Mouse (Mus musculus) kidney, adult 2 months (tissue): ENCODE data around the gene Etv2. TPM values are rescaled to one million over a fixed set of nuclear protein-coding genes. Genes with fewer than 3 reads are reported as not detected.

Experiments used
- DNase-seq: peaks from one replicate; pipeline ENCODE4 v3.0.0; 2021
- H3K27ac ChIP-seq: fragments of 200-500 bp; 2 replicates; pipeline ENCODE4 v1.5.1; 2012; ENCODE audit warnings: low read depth, low read length, control low read depth, inconsistent platforms; ENCODE audit not compliant: insufficient read depth
- H3K27me3 ChIP-seq: fragments of 200-500 bp; replicated peaks from 2 replicates; pipeline ENCODE4 v1.6.1; 2012; ENCODE audit warnings: mild to moderate bottlenecking, moderate library complexity, low read length, inconsistent platforms; ENCODE audit not compliant: control insufficient read depth, insufficient read depth
- H3K36me3 ChIP-seq: fragments of 200-500 bp; 2 replicates; pipeline ENCODE4 v1.6.1; 2012; ENCODE audit warnings: mild to moderate bottlenecking, moderate library complexity, low read length, inconsistent platforms; ENCODE audit not compliant: control insufficient read depth, insufficient read depth
- H3K4me1 ChIP-seq: fragments of 200-500 bp; 2 replicates; pipeline ENCODE4 v1.6.1; 2011; ENCODE audit warnings: low read length; ENCODE audit not compliant: control insufficient read depth, insufficient read depth
- H3K4me3 ChIP-seq: fragments of 200-500 bp; 2 replicates; pipeline ENCODE4 v1.5.1; 2011; ENCODE audit warnings: mild to moderate bottlenecking, low read depth, low read length, control low read depth; ENCODE audit not compliant: insufficient read depth
- CTCF ChIP-seq: fragments of 200-500 bp; conservative IDR thresholded peaks from 2 replicates; pipeline ENCODE4 v1.5.1; 2011; ENCODE audit warnings: low read depth, mild to moderate bottlenecking, control low read depth, low read length, moderate library complexity, mixed read lengths; ENCODE audit not compliant: insufficient read depth, insufficient read length
- POLR2A ChIP-seq: fragments of 200-500 bp; IDR thresholded peaks from one replicate; pipeline ENCODE4 v1.6.1; 2011; ENCODE audit warnings: low read depth, low read length, control low read depth
- WGBS: fragments of 180-500 bp; shearing (Covaris S2); methylation state at CpG from one replicate; pipeline ENCODE4 v1.1.7; 2018; 5-methylcytosine and 5-hydroxymethylcytosine counted together
- polyA plus RNA-seq: library from polyadenylated mRNA; depleted of rRNA; stranded (reverse); fragments of >200 nt; gene quantifications from 2 replicates; pipeline ENCODE4 v1.2.3, GENCODE M21; 2012; rRNA removed

The Etv2 gene
- polyA plus RNA-seq, 1 experiment = not detected

DNA sequence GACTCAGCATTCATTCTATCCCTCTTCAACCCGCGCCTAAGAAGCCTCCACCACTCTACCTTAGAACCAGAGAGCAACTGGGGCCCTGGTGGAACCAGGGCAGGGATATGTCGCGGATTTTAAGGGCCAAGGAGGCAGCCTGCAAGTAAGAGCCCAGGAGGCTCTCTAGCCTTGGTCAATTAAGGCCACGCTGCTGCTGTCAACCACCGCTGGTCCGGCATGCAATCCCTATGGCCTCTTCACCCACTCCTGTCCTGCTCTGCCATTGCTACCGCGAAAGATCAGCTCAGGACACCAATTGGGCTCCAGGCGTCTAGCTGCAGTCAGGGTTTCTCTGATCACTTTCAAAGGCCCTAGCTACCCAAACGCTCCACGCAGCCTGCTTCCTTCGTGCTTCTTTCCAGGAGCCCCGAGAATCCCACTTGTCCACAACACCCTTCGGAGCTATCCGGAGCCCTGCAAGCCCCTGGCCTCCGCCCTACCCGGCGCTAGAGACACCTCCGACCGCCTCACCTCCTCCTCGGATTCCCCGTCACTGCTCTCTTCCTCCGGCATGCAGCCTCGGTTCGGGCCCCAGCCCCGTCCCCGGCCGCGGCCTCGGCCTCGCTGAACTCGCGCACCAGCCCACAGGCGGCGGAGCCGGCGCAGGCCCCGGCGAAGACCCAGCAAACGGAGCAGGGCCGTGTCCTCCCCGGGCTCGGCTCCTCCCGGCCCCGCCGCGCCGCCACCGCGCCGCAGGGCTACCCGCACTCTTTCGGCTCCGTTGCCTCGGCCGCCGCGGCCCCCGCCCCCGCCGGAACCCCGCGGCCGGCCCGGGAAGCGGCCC is 47.6 kb downstream of the Etv2 start:
- Histone ChIP-seq H3K27ac (peak overlapping the region; percentile 91), H3K36me3 (no peaks in the 10 kb centered on the region; the same call in 1 of the 2 replicates), H3K27me3 (no peaks in the 10 kb centered on the region), H3K4me1 (peaks cover 10% of the 10 kb centered on the region; the same call in 1 of the 2 replicates), H3K4me3 (peak overlapping the region; percentile 61)
- WGBS = 3% methylated on average over 67 of the region's 67 CpGs
- TF ChIP-seq CTCF = no peak
- no peak for TF ChIP-seq POLR2A
- DNase-seq = no peak

DNA sequence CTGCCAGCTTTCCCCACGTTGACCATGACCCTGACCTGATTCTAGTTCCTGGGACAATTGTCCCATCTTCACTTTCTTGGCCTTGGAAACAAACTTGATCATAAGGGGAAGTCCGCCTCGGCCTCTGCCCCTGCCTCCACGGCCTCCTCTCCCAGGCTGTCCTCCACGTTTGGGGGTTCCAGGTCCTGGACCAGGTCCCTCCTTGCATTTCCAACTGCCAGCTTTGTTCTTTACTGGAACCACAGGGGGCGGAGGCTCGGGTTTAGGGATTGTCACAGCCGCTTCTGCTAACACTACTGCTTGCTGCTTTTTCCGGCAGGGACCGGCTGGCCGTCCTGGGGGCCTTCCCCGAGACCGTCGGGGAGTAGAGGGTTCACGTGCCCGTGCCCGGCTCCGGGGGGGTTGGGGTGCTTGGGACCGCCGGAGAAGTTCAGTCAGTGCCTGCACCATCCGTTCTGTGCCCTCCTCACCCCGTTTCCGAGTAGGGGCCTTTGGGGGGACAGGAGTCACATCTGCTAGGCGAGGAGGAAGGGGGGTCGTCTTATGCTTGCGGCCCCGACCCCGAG is 49.1 kb downstream of the Etv2 start:
- no peak for TF ChIP-seq POLR2A
- TF ChIP-seq CTCF = no peak
- Histone ChIP-seq H3K27ac (no peak overlapping the region), H3K36me3 (no peaks in the 10 kb centered on the region; the same call in none of the 2 replicates), H3K4me3 (no peak overlapping the region), H3K4me1 (peaks cover 10% of the 10 kb centered on the region; the same call in 1 of the 2 replicates), H3K27me3 (no peaks in the 10 kb centered on the region)
- WGBS = 76% methylated on average over 28 of the region's 28 CpGs
- no peak for DNase-seq

DNA sequence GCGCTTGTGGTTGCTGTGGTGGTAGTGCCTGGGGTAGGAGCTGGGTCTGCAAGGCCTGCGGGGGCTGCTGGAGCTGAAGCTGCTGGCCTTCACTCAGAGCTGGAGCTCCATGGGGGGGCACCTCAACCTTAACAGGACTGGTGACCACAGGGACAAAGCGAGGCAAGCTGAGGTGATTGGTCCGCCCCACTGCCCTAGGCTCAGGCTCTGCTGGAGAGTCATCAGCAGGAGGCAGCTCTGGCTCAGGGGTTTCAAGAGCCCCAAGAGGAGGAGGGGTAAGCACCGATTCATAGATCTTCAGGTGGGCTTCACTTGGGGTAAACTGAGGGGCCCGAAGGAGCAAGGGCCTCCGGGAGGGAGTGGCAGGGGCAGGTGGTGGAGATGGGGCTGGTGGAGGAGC is 50.5 kb downstream of the Etv2 start:
- Histone ChIP-seq H3K4me3 (no peak overlapping the region), H3K4me1 (peaks cover 8% of the 10 kb centered on the region; the same call in 1 of the 2 replicates), H3K36me3 (no peaks in the 10 kb centered on the region; the same call in none of the 2 replicates), H3K27me3 (no peaks in the 10 kb centered on the region), H3K27ac (no peak overlapping the region)
- TF ChIP-seq CTCF (no peak), POLR2A (no peak)
- 96% methylated on average over 7 of the region's 7 CpGs for WGBS
- DNase-seq = no peak

DNA sequence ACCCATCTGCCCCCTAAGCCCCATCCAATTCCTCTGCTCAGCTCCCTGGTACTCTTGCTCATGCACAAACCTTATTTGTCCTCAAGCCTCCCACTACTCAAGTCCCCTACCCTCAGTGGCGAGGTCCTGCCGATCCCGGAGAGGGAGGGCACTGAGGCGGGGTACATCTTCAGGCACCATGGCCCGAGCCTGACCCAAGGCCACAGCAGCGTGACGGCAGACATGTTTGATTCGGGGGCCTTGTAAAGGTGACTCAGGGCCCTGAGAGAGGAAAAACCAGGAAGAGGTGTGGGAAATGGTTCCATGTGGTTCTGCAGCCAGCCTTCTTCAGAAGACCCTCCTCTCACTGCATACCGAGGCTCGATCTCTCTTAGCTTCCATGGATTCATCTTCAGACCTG is 51.3 kb downstream of the Etv2 start:
- DNase-seq = no peak
- H3K27me3 ChIP-seq = no peaks in the 10 kb centered on the region
- WGBS = 86% methylated on average over 10 of the region's 10 CpGs
- TF ChIP-seq CTCF (no peak), POLR2A (no peak)
- peaks cover 6% of the 10 kb centered on the region; the same call in 1 of the 2 replicates for H3K4me1 ChIP-seq
- H3K36me3 ChIP-seq = no peaks in the 10 kb centered on the region; the same call in none of the 2 replicates
- H3K27ac ChIP-seq = no peak overlapping the region
- H3K4me3 ChIP-seq = no peak overlapping the region

Other genes starting within 250 kb of the Etv2 start
- gene Tyrobp, start 222.1 kb downstream of the Etv2 start, polyA plus RNA-seq = 51.3 and 83.0 TPM in 2 replicates
- 3.7 and 12.0 TPM in 2 replicates for gene Hcst, start 216.0 kb downstream of the Etv2 start, polyA plus RNA-seq
- 1.8 and 3.1 TPM in 2 replicates for gene Nfkbid, start 214.1 kb downstream of the Etv2 start, polyA plus RNA-seq
- 13.0 and 14.2 TPM in 2 replicates for gene Aplp1, start 190.3 kb downstream of the Etv2 start, polyA plus RNA-seq
- 0.30 and 0.33 TPM in 2 replicates for gene Kirrel2, start 178.2 kb downstream of the Etv2 start, polyA plus RNA-seq
- 39.9 and 41.1 TPM in 2 replicates for gene Nphs1, start 177.5 kb downstream of the Etv2 start, polyA plus RNA-seq
- 218 and 246 TPM in 2 replicates for gene Prodh2, start 142.2 kb downstream of the Etv2 start, polyA plus RNA-seq
- 7.4 and 7.8 TPM in 2 replicates for gene Arhgap33, start 100.8 kb downstream of the Etv2 start, polyA plus RNA-seq
- 21.6 and 50.4 TPM in 2 replicates for gene Hspb6, start 83.7 kb downstream of the Etv2 start, polyA plus RNA-seq
- gene Proser3, start 83.6 kb downstream of the Etv2 start, polyA plus RNA-seq = 7.1 and 8.5 TPM in 2 replicates
- gene Lin37, start 76.0 kb downstream of the Etv2 start, polyA plus RNA-seq = 29.0 and 33.8 TPM in 2 replicates
- 47.9 and 54.5 TPM in 2 replicates for gene U2af1l4, start 72.6 kb downstream of the Etv2 start, polyA plus RNA-seq
- gene Gm49396, start 72.5 kb downstream of the Etv2 start, polyA plus RNA-seq = 1.5 and 1.9 TPM in 2 replicates
- 168 and 223 TPM in 2 replicates for gene Psenen, start 72.2 kb downstream of the Etv2 start, polyA plus RNA-seq
- gene Igflr1, start 70.4 kb downstream of the Etv2 start, polyA plus RNA-seq = 5.2 and 5.4 TPM in 2 replicates
- 26.7 and 31.6 TPM in 2 replicates for gene Kmt2b, start 47.1 kb downstream of the Etv2 start, polyA plus RNA-seq
- gene Zbtb32, start 36.9 kb downstream of the Etv2 start, polyA plus RNA-seq = 1.3 and 1.4 TPM in 2 replicates
- gene Upk1a, start 23.0 kb downstream of the Etv2 start, polyA plus RNA-seq = 23.6 and 34.5 TPM in 2 replicates
- gene Cox6b1, start 9.7 kb downstream of the Etv2 start, polyA plus RNA-seq = 1,228 and 1,575 TPM in 2 replicates
- gene Rbm42, start 14.5 kb upstream of the Etv2 start, polyA plus RNA-seq = 46.0 and 51.4 TPM in 2 replicates
- 8.9 and 9.1 TPM in 2 replicates for gene Haus5, start 29.1 kb upstream of the Etv2 start, polyA plus RNA-seq
- not detected in 2 replicates for gene Pmis2, start 35.8 kb upstream of the Etv2 start, polyA plus RNA-seq
- gene 2200002J24Rik, start 63.1 kb upstream of the Etv2 start, polyA plus RNA-seq = 0.96 and 1.4 TPM in 2 replicates
- gene Atp4a, start 76.4 kb upstream of the Etv2 start, polyA plus RNA-seq = 33.1 and 39.1 TPM in 2 replicates
- 457 and 511 TPM in 2 replicates for gene Tmem147, start 93.7 kb upstream of the Etv2 start, polyA plus RNA-seq
- 0.31 and 0.86 TPM in 2 replicates for gene Gapdhs, start 107.8 kb upstream of the Etv2 start, polyA plus RNA-seq
- gene Sbsn, start 115.6 kb upstream of the Etv2 start, polyA plus RNA-seq = 1.4 and 1.9 TPM in 2 replicates
- 2.1 and 2.2 TPM in 2 replicates for gene Dmkn, start 127.9 kb upstream of the Etv2 start, polyA plus RNA-seq
- 0.50 TPM in 1 of 2 replicates, not detected in the other for gene Krtdap, start 152.0 kb upstream of the Etv2 start, polyA plus RNA-seq
- 1.2 and 1.4 TPM in 2 replicates for gene Ffar2, start 187.9 kb upstream of the Etv2 start, polyA plus RNA-seq
- 0.07 and 0.08 TPM in 2 replicates for gene Ffar3, start 220.3 kb upstream of the Etv2 start, polyA plus RNA-seq
- 0.03 and 0.48 TPM in 2 replicates for gene Ffar1, start 225.7 kb upstream of the Etv2 start, polyA plus RNA-seq
- 0.42 and 11.2 TPM in 2 replicates for gene Cd22, start 244.5 kb upstream of the Etv2 start, polyA plus RNA-seq